Mouse (Mus musculus): ENCODE data around the gene C530008M17Rik. TPM values are rescaled to one million over a fixed set of nuclear protein-coding genes. Genes with fewer than 3 reads are reported as not detected.

The C530008M17Rik gene
- polyA plus RNA-seq, 1 experiment from 2014 or later = 58.5 TPM

GRCm38 (mm10) chr5:76719954-76720353 lies 63.6 kb downstream of the C530008M17Rik start:
- Histone ChIP-seq H3K27ac (replicated peaks) (peak overlapping the region; percentile 61), H3K9ac (no peak overlapping the region), H3K4me1 (replicated peaks) (peaks cover 27% of the 10 kb centered on the region), H3K4me2 (no peak overlapping the region), H3K36me3 (peaks cover 25% of the 10 kb centered on the region), H3K4me3 (no peak overlapping the region), H3K27me3 (no peaks in the 10 kb centered on the region), H3K9me3 (no peaks in the 10 kb centered on the region)
- 57% methylated on average over 3 of the region's 3 CpGs for WGBS
- ATAC-seq (ENCODE audit: low read depth) = no peak

- Histone ChIP-seq H3K36me3 (peaks cover 28% of the 10 kb centered on the region), H3K9me3 (no peaks in the 10 kb centered on the region), H3K4me3 (no peak overlapping the region), H3K4me1 (replicated peaks) (peaks cover 13% of the 10 kb centered on the region), H3K27me3 (no peaks in the 10 kb centered on the region), H3K9ac (no peak overlapping the region), H3K4me2 (no peak overlapping the region), H3K27ac (replicated peaks) (no peak overlapping the region)
- no peak for ATAC-seq (ENCODE audit: low read depth)
- 95% methylated on average over 2 of the region's 2 CpGs for WGBS
These were observed 68.6 kb downstream of the C530008M17Rik start for GRCm38 (mm10) chr5:76724878-76725277.

DNA sequence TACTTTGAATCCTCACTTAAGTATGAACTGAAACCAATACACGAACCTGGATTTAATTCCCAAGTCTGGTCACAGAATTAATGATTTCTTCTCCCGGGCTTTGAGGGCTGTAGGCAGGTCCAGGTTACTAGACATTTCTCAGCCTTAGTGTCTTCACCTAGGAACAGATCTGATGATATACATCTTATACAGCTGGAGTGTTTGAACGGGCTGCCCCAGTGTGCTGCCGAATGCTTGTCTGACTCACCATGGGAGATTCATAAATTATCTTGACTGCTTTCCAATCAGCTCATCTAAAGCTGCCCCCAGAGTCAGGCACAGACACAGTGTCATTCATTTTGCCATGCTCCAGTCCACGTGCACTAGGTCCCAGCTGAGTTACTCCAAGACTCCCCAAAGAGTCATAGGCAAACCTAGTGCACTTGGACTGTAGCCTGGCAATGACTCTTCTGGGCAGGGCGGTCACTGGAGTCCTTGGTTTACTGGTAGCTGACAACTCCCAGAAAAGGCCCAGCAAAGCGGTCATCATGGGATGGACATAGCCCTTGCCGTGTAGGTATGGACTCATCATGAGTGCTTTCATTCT lies 70.3 kb downstream of the C530008M17Rik start:
- peaks cover 28% of the 10 kb centered on the region for H3K36me3 ChIP-seq
- no peak overlapping the region for H3K4me2 ChIP-seq
- H3K9me3 ChIP-seq = no peaks in the 10 kb centered on the region
- no peaks in the 10 kb centered on the region for H3K27me3 ChIP-seq
- ATAC-seq (ENCODE audit: low read depth) = peak; percentile 62
- WGBS = 55% methylated on average over 8 of the region's 8 CpGs
- H3K4me3 ChIP-seq = no peak overlapping the region
- no peak overlapping the region for H3K9ac ChIP-seq
- 0 out of 2 replicates have a peak overlapping the region, but pooled peaks have one; percentile 23 for H3K27ac ChIP-seq (replicated peaks)
- peaks cover 11% of the 10 kb centered on the region for H3K4me1 ChIP-seq (replicated peaks)

- no peak overlapping the region for H3K4me2 ChIP-seq
- peaks cover 9% of the 10 kb centered on the region; the same call in 1 of the 2 replicates for H3K36me3 ChIP-seq
- no peak overlapping the region for H3K9ac ChIP-seq
- H3K27me3 ChIP-seq = no peaks in the 10 kb centered on the region
- no peak for ATAC-seq (ENCODE audit: low read depth)
- H3K9me3 ChIP-seq = no peaks in the 10 kb centered on the region
- H3K4me1 ChIP-seq (replicated peaks) = peaks cover 3% of the 10 kb centered on the region; the same call in 1 of the 2 replicates
- 74% methylated on average over 6 of the region's 6 CpGs for WGBS
- H3K4me3 ChIP-seq = no peak overlapping the region
- H3K27ac ChIP-seq (replicated peaks) = peak overlapping the region; percentile 38; the same call in 1 of the 2 replicates
These were observed 76.8 kb downstream of the C530008M17Rik start for GRCm38 (mm10) chr5:76733055-76733641.

- H3K36me3 ChIP-seq = peaks cover 34% of the 10 kb centered on the region
- no peak overlapping the region for H3K4me2 ChIP-seq
- WGBS = 96% methylated on average over 6 of the region's 6 CpGs
- no peak overlapping the region for H3K27ac ChIP-seq (replicated peaks)
- no peak for ATAC-seq (ENCODE audit: low read depth)
- H3K9me3 ChIP-seq = no peaks in the 10 kb centered on the region
- no peaks in the 10 kb centered on the region for H3K27me3 ChIP-seq
- H3K4me1 ChIP-seq (replicated peaks) = peaks cover 12% of the 10 kb centered on the region; the same call in 1 of the 2 replicates
- no peak overlapping the region for H3K4me3 ChIP-seq
- no peak overlapping the region for H3K9ac ChIP-seq
These were observed 85.2 kb downstream of the C530008M17Rik start for GRCm38 (mm10) chr5:76741463-76741862.

DNA sequence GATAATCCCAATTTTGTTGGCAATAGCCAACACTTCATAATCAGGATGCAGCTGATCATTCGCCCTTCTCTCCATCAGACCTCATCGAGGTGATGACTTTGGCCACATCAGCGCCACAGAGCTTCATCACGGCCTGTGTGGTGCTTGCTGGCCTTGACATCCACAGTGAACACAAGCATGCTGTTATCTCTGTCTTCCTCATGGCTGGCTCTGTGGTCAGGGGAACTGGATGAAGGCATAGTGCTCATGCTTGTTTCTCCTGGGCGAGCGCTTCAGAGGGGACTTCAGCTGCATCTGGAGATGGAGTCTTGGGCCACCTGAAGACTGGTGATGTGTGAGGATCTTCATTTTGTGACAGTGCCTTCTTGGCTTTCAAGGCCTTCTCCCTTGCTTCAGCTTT lies 85.8 kb downstream of the C530008M17Rik start:
- H3K4me1 ChIP-seq (replicated peaks) = peaks cover 16% of the 10 kb centered on the region
- 98% methylated on average over 6 of the region's 6 CpGs for WGBS

DNA sequence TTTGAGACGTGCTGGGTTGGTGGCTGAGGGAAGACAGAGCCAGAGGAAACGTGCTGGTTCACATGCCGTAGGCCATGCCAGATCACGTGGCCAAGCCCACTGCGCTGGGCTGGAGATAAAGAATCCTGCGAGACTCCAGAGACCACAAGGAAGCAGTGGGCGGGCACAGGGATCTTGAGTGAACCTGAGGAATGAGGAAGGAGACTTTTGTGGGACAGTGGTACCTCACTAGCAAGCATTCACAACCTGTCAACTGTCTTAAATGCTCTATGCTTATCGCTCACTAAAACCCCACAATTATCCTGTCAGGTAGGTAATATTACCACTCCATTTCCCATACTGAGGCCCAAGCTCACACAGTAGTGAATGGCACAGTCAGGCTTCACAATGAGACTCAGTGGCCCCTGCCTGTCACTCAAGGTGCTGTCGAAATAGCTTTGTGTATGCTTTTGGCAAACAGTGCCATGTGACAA lies 88.5 kb downstream of the C530008M17Rik start:
- no peak overlapping the region for H3K9ac ChIP-seq
- H3K4me2 ChIP-seq = no peak overlapping the region
- H3K27me3 ChIP-seq = no peaks in the 10 kb centered on the region
- H3K4me3 ChIP-seq = no peak overlapping the region
- no peak for ATAC-seq (ENCODE audit: low read depth)
- peaks cover 35% of the 10 kb centered on the region for H3K4me1 ChIP-seq (replicated peaks)
- WGBS = 90% methylated on average over 9 of the region's 9 CpGs
- H3K9me3 ChIP-seq = no peaks in the 10 kb centered on the region
- 0 out of 2 replicates have a peak overlapping the region, but pooled peaks have one; percentile 9 for H3K27ac ChIP-seq (replicated peaks)
- H3K36me3 ChIP-seq = peaks cover 28% of the 10 kb centered on the region

More for the DNA sequence above, 85.8 kb downstream of the C530008M17Rik start:
- no peak for ATAC-seq (ENCODE audit: low read depth)
- H3K27ac ChIP-seq (replicated peaks) = no peak overlapping the region
- no peaks in the 10 kb centered on the region for H3K9me3 ChIP-seq
- H3K4me2 ChIP-seq = no peak overlapping the region
- H3K9ac ChIP-seq = no peak overlapping the region
- no peaks in the 10 kb centered on the region for H3K27me3 ChIP-seq
- H3K4me3 ChIP-seq = no peak overlapping the region
- peaks cover 34% of the 10 kb centered on the region for H3K36me3 ChIP-seq

GRCm38 (mm10) chr5:76747851-76748250 lies 91.5 kb downstream of the C530008M17Rik start:
- H3K9me3 ChIP-seq = no peaks in the 10 kb centered on the region
- peak; percentile 74 for ATAC-seq (ENCODE audit: low read depth)
- peaks cover 6% of the 10 kb centered on the region; the same call in 1 of the 2 replicates for H3K36me3 ChIP-seq
- H3K27me3 ChIP-seq = no peaks in the 10 kb centered on the region
- no peak overlapping the region for H3K4me3 ChIP-seq
- no peak overlapping the region for H3K27ac ChIP-seq (replicated peaks)
- H3K4me2 ChIP-seq = no peak overlapping the region
- H3K4me1 ChIP-seq (replicated peaks) = peaks cover 51% of the 10 kb centered on the region
- 35% methylated on average over 7 of the region's 7 CpGs for WGBS
- H3K9ac ChIP-seq = no peak overlapping the region

- WGBS = 29% methylated on average over 5 of the region's 5 CpGs
- no peak for ATAC-seq (ENCODE audit: low read depth)
These were observed 96.0 kb downstream of the C530008M17Rik start for GRCm38 (mm10) chr5:76752351-76752750.

DNA sequence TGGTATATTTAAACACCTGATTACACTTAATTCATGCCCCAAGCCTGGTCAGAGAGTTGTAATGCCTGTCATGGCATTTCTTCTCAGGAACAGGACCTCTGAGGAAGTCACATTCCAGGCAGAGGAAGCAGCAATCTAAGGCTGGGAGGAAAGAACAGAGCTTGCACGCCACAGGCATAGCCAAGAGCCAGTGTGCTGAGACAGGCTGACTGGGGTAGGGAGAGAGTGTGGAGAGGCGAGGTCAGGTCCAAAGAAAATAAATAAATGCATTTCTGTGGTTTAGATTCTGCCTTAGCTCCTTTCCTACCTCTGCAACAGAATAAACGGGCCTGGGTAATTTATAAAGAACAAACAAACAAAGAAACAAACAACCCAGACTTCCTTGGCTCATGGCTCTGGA lies 104.0 kb downstream of the C530008M17Rik start:
- H3K4me1 ChIP-seq (replicated peaks) = peaks cover 55% of the 10 kb centered on the region
- H3K36me3 ChIP-seq = peaks cover 3% of the 10 kb centered on the region; the same call in 1 of the 2 replicates
- WGBS = 72% methylated on average over 3 of the region's 3 CpGs
- H3K9ac ChIP-seq = no peak overlapping the region
- peak overlapping the region; percentile 35 for H3K27ac ChIP-seq (replicated peaks)
- H3K27me3 ChIP-seq = no peaks in the 10 kb centered on the region
- no peak overlapping the region for H3K4me3 ChIP-seq
- H3K9me3 ChIP-seq = no peaks in the 10 kb centered on the region
- ATAC-seq (ENCODE audit: low read depth) = no peak
- no peak overlapping the region for H3K4me2 ChIP-seq

More at GRCm38 (mm10) chr5:76752351-76752750, 96.0 kb downstream of the C530008M17Rik start:
- Histone ChIP-seq H3K9ac (no peak overlapping the region), H3K4me3 (no peak overlapping the region), H3K27ac (replicated peaks) (peak overlapping the region; percentile 14; the same call in 1 of the 2 replicates), H3K4me2 (no peak overlapping the region), H3K4me1 (replicated peaks) (peaks cover 38% of the 10 kb centered on the region), H3K27me3 (no peaks in the 10 kb centered on the region), H3K9me3 (no peaks in the 10 kb centered on the region), H3K36me3 (no peaks in the 10 kb centered on the region)

DNA sequence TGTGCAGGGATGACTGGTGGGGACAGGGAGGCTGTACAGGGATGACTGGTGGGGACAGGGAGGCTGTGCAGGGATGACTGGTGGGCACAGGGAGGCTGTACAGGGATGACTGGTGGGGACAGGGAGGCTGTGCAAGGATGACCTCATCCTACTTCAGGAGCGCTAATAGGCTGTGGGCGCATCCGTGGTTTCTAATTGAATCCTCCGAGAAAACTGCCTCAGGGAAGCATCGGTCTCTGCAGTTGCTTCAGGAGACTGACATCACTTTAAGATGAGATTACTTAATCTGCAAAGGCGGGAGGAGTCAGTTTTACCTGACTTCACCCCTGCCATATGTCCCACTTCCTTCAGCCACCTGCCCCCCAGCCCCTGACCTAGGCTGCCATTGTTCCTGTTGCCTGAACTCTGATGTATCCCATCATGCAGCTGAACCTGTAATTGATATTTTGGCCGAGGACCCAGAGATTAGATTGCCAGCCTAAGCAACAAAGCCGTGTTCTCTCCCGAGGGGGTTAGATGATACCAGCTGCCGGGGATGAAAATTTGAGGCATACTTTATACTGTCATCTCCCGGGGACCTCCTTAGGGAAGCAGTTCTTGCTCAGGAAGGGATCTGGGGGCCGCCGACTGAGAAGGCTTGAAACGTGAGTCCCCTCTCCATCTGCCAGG lies 105.9 kb downstream of the C530008M17Rik start:
- WGBS = 30% methylated on average over 14 of the region's 14 CpGs
- no peaks in the 10 kb centered on the region for H3K9me3 ChIP-seq
- peaks cover 55% of the 10 kb centered on the region for H3K4me1 ChIP-seq (replicated peaks)
- 0 out of 2 replicates have a peak overlapping the region, but pooled peaks have one; percentile 5 for H3K4me2 ChIP-seq
- peak overlapping the region; percentile 43; the same call in 1 of the 2 replicates for H3K9ac ChIP-seq
- no peaks in the 10 kb centered on the region for H3K27me3 ChIP-seq
- peaks cover 14% of the 10 kb centered on the region for H3K36me3 ChIP-seq
- ATAC-seq (ENCODE audit: low read depth) = 0 out of 2 replicates have a peak, but pooled peaks have one; percentile 45
- peak overlapping the region; percentile 76 for H3K27ac ChIP-seq (replicated peaks)
- no peak overlapping the region for H3K4me3 ChIP-seq
